Mouse (Mus musculus): ENCODE results near the gene Pdk1.

GRCm38 (mm10) chr2:71836232-71836631, 36.8 kb upstream of the Pdk1 start:
- TF ChIP-seq CTCF (IDR thresholded peaks at IDR 0.05; ENCODE audit: low read depth) (no peak), EP300 (IDR thresholded peaks at IDR 0.05; ENCODE audit: low read depth) (no peak)

Data from liver, embryonic 14.5 days (tissue).